Mouse (Mus musculus) NIH3T3 (cell line): ENCODE measurements at regions not wholly inside any gene's neighbourhood (a gene's known extent, or its start where the extent isn't known, plus 50 kb on each side); places are given as distances from the start of the nearest gene placed in this dataset.
"Not testable (repeated sequence)": the region's sequence is repeated elsewhere in the genome, so short reads cannot be mapped to it uniquely, and the experiment has no call there.

Experiments used
- DNase-seq: peaks from one replicate; pipeline ENCODE4 v3.0.0-alpha.2; 2012; ENCODE audit warnings: low read depth

- DNase-seq, result no peak
Observed at GRCm38 (mm10) chr12:36933118-36933610, 175.2 kb upstream of the Meox2 start.

- no peak for DNase-seq
Observed at GRCm38 (mm10) chr12:36943903-36944302, 164.4 kb upstream of the Meox2 start.

GRCm38 (mm10) chr12:36945964-36946363 is 162.4 kb upstream of the Meox2 start:
- DNase-seq, result peak; percentile 2

GRCm38 (mm10) chr12:36947902-36948301 is 160.4 kb upstream of the Meox2 start:
- no peak for DNase-seq

GRCm38 (mm10) chr12:36949096-36949738 is 159.1 kb upstream of the Meox2 start:
- DNase-seq, result no peak

GRCm38 (mm10) chr12:36974432-36975094 is 133.8 kb upstream of the Meox2 start:
- no peak for DNase-seq

GRCm38 (mm10) chr12:36977141-36977540 is 131.2 kb upstream of the Meox2 start:
- DNase-seq, result no peak

- no peak for DNase-seq
Observed at GRCm38 (mm10) chr12:36991135-36991534, 117.2 kb upstream of the Meox2 start.

GRCm38 (mm10) chr12:36991970-36992369 is 116.4 kb upstream of the Meox2 start:
- no peak for DNase-seq

- DNase-seq, result no peak
Observed at GRCm38 (mm10) chr12:37001401-37001800, 106.9 kb upstream of the Meox2 start.

GRCm38 (mm10) chr12:37005262-37005661 is 103.1 kb upstream of the Meox2 start:
- no peak for DNase-seq

GRCm38 (mm10) chr12:37010306-37010705 is 98.0 kb upstream of the Meox2 start:
- no peak for DNase-seq

- no peak for DNase-seq
Observed at GRCm38 (mm10) chr12:37014401-37014800, 93.9 kb upstream of the Meox2 start.

- DNase-seq, result not testable (repeated sequence)
Observed at GRCm38 (mm10) chr12:37014945-37015344, 93.4 kb upstream of the Meox2 start.

GRCm38 (mm10) chr12:37015474-37016248 is 92.7 kb upstream of the Meox2 start:
- no peak for DNase-seq

GRCm38 (mm10) chr12:37047191-37047590 is 61.1 kb upstream of the Meox2 start:
- no peak for DNase-seq

GRCm38 (mm10) chr12:37050596-37050995 is 57.7 kb upstream of the Meox2 start:
- no peak for DNase-seq

GRCm38 (mm10) chr12:37057411-37057810 is 50.9 kb upstream of the Meox2 start:
- DNase-seq, result no peak
